Mouse (Mus musculus): ENCODE measurements around the gene H2-Eb2.
A peak's percentile ranks its signal among the peaks of the same experiment; 100 is the strongest.

The H2-Eb2 gene

GRCm38 (mm10) chr17:34325436-34325835 is at the start of gene H2-Eb2:
Gene H2-Eb2, plus strand, starts transcription at chr17:34325665.
- DNase-seq = no peak

GRCm38 (mm10) chr17:34280499-34281038 is 44.9 kb upstream of the H2-Eb2 start:
- DNase-seq = no peak

- DNase-seq = no peak
Observed at GRCm38 (mm10) chr17:34281836-34282235, 43.6 kb upstream of the H2-Eb2 start.

- no peak for DNase-seq
Observed at GRCm38 (mm10) chr17:34285371-34285770, 40.1 kb upstream of the H2-Eb2 start.

DNA sequence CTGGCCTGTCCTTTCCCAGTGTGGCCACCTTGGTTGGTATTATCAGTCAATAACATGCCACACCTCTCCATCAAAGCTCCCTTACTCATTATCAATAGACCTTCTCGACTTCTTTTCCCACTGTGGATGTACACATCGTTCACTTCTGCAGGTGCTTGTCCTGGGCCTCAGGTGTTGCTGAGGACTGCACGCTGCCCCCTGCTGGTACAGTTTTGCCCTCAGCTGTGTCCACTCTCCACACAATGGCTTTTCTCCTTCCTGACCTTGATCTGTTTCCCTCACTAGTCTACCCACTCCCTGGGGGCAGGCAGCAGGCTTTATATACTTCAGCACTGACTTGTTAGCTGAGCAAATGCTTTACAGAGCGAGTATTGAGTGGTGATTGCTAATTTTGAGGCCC is 39.6 kb upstream of the H2-Eb2 start:
- peak; percentile 53 for DNase-seq

GRCm38 (mm10) chr17:34286501-34286900 is 39.0 kb upstream of the H2-Eb2 start:
- no peak for DNase-seq

DNA sequence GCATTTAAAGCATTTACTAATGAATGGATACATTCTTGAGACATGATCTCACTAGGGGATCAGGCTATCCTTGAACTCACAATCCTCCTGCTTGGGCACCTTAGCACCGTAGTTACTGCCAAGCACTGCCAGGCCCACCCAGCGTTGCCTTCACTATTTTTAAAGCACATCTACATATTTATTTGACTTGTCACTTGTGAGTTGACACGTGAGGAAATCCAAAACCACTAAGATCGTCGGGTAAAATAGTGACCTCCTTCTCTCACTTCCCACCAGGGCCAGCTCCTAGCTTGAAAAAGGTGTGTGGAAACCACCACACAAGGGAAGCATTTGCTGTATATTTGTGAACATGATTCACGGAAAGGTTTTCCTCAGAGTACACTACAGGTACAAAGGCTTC is 38.5 kb upstream of the H2-Eb2 start:
- no peak for DNase-seq

DNA sequence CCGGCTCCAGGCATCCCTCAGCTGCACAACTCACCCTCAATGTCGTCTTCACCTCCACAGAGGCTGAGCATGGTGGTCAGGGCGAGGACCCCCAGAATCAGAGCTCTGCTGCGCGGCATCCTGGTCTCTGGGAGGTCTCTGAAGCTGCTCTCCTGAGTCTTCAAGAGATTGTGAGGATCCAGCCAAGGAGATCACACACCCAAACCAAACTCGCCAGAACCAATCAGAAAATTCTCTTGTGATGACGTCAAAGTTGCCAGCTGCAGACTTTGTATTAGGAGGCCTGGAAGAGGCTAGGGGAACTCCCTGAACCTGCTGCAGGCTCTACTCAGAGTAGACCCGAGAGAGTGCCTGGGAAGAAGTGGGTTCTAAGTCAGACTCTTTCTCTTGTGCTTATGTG is 37.8 kb upstream of the H2-Eb2 start, which contains the start of gene H2-Aa:
Gene H2-Aa, minus strand, starts transcription at position 176 of the 400 bp plus-strand sequence.
- DNase-seq = peak; percentile 97

GRCm38 (mm10) chr17:34288131-34288530 is 37.3 kb upstream of the H2-Eb2 start:
- no peak for DNase-seq

DNA sequence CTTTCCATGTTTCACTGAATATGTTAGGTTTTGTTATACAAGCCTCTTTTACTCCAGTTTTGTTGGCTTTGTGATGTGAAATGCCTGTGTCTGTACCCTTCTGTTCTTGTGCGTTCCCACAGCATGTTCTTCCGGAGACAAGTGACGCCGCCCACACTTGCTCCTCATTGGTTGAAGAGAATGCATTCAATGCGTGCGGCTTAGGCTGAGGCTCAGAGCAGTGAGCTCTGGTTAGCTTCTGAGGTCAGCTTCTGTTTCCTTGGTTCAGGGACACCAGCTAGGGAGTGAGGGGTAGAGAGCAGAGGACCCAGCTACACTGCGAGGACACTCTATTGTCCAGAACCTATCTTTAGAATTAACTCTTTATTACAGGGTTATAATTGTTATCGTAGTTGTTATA is 33.9 kb upstream of the H2-Eb2 start:
- peak; percentile 83 for DNase-seq

GRCm38 (mm10) chr17:34292570-34292969 is 32.9 kb upstream of the H2-Eb2 start:
- no peak for DNase-seq

DNA sequence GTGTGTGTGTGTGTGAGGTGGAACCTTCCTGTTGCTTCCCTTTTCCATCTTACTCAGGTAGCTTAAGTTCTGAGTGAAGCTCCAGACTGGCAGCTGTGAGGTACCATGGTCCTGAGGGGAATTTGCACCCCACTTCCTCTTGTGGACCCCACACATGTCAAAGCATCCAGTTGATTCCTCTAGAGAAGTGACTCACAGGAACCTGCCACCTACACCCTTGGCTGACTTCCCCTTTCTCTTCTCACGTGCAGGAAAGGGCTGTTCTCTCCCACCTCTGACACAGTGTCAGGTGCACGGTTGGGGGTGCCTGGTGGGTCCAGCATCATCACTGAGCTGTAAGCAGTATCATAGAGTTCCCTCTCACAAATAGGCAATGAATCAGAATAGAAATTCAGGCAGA is 31.9 kb upstream of the H2-Eb2 start:
- no peak for DNase-seq

GRCm38 (mm10) chr17:34294249-34294648 is 31.2 kb upstream of the H2-Eb2 start:
- DNase-seq = no peak

DNA sequence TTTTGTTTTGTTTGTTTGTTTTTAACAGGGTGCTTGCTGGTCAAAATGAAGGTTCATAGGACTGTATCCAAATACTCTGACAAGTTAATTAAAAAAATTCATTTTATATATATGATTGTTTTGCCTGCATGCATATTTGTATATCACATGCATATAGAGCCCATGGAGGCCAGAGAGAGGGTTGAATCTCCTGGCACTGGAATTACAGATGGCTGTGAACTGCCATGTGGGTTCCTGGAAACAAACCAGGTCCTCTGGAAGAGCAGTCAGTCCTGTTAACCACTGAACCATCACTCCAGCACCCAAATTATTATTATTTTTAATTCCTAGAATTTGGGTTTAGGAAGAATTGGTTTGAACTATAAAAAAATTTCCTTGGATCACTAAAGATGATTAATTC is 30.2 kb upstream of the H2-Eb2 start:
- DNase-seq = no peak

- peak; percentile 92 for DNase-seq
Observed at GRCm38 (mm10) chr17:34295891-34296794, 29.3 kb upstream of the H2-Eb2 start.

- DNase-seq = no peak
Observed at GRCm38 (mm10) chr17:34299356-34299755, 26.1 kb upstream of the H2-Eb2 start.

DNA sequence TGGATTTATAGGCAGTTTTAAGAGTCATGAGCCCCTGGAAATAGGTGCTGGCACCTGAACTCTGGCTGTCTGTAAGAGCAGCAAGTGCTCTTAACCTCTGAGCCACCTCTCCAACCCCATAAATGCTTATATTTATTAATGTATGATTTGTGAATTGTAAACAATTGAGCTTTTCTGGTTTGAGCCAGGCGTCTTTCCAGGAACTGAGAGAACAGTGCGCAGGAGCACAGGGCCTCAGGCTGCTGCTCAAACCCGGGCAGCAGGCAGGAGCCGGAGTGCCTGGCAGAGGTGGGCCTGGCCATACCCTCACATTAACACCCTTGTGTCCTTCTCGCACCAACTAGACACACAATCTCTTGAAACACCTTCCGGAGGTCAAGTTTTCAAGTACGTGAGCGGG is 25.4 kb upstream of the H2-Eb2 start:
- DNase-seq = no peak

GRCm38 (mm10) chr17:34300691-34301566 is 24.5 kb upstream of the H2-Eb2 start:
- no peak for DNase-seq

DNA sequence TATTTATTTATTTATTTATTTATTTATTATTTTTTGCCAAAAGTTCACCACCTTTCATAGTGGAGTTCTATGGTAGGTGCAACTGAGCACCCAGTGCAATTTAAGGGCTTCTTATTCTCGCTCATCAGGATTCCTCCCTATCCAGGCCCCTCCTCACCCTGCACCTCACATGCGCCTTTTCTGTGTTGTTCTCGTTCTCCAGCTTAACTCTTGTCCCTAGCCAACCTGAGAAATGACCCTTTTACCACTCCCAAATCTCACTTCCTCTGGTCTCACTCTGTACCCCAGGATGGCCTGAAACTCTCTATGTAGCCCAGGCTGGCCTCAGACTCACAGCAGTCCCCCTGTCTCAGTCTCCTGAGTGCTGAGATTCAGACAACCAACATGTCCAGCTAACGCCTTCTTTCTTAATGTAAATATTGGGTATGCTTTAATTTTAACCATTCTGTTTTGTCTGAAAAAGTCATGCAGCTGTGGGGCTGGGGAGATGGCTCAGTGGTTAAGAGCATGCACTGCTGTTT is 23.7 kb upstream of the H2-Eb2 start:
- no peak for DNase-seq

DNA sequence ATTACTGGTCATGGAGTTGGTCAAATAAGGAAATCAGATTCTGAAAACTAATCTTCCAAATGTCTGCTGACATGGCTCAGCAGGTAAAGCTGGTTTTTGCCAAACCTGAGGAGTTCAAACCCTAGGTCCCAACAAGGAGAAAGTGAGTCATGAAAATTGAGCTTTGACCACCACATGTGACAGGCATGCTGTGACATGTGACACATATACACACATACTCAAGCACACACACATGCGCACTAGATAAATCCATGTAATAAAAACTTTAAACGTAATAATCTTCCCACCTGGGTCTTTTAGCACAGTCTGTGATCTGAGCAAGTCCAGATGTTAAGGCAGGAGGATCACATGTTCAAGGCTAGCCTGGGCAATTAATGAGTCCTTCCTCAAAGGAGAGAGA is 21.7 kb upstream of the H2-Eb2 start:
- no peak for DNase-seq

GRCm38 (mm10) chr17:34304751-34305150 is 20.7 kb upstream of the H2-Eb2 start:
- peak; percentile 92 for DNase-seq

DNA sequence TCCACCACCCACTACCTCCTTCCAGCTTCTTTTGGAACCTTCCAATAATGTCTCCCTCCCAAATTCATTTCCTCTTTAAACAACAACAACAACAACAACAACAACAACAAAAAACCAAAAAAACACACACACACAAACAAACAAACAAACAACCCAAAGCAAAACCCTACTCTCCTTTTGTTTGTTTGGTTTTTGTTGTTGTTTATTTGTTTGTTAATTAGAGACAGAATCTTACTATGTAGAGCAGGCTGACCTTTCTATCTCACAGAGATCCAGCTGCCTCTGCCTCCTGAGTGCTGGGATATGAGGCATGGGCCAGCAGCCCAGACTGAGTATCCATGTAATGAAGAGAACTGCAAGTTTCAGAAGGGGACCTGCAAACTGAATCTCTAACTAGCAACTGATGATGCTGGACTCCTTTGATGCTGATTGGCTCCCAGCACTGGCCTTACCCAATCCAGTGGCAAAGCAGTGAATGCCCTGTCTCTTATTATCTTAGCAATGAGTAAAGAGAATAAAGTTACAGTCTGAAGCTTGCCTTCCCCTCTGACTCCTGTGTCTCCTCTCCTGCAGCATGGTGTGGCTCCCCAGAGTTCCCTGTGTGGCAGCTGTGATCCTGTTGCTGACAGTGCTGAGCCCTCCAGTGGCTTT is 20.0 kb upstream of the H2-Eb2 start, which contains the start of gene H2-Eb1:
Gene H2-Eb1, plus strand, starts transcription at position 488 of the 651 bp plus-strand sequence.
- peak; percentile 96 for DNase-seq

Measured in kidney, adult 9 months (tissue).